Mouse (Mus musculus): ENCODE measurements at regions not wholly inside any gene's neighbourhood (a gene's known extent, or its start where the extent isn't known, plus 50 kb on each side); places are given as distances from the start of the nearest gene placed in this dataset.

- no peak for ATAC-seq (replicated peaks; ENCODE audit: low read depth, poor library complexity, severe bottlenecking)
Observed at GRCm38 (mm10) chr1:135665484-135665883, 54.4 kb upstream of the Csrp1 start.

DNA sequence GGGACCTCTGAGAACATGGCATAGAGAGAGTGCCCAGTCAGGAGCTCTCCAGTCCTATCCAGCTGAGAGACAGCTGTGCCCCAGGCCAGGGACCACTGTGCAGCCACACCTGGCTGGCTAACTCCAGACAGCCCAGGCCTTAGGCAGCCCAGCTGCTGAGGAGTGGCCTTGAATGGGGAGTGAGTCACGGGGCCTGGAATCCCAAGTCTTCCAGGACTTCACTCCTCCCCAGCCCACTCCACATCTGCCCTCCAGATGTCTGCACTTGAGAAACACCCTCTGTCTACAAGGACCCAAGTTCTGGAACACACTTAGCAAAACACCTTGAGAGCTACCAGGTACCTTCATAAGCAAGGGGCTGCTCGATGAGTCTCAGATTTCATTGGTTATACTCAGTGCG lies 51.5 kb upstream of the Csrp1 start:
- ATAC-seq (replicated peaks; ENCODE audit: low read depth, poor library complexity, severe bottlenecking) = no peak

DNA sequence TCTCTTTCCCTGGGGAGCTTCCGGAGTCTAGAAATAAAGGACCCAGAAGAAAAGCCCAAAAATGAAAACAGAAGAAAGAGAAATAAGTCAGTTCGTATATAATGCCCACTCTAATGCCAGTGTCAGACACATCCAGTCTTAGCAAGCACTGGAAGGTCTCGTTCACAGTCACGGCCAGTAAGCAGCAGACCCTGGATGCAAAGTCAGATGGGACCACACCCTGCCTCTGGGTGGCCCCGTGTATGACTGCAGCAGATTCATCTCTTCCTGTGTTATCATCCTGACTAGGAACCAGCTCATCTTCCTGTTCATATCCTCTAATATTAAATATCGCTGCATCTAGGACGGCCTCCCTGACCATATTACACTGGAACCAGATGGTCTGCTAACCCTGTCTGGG lies 50.9 kb upstream of the Csrp1 start:
- ATAC-seq (replicated peaks; ENCODE audit: low read depth, poor library complexity, severe bottlenecking) = no peak

- ATAC-seq (replicated peaks; ENCODE audit: low read depth, poor library complexity, severe bottlenecking) = peak; percentile 33
Observed at GRCm38 (mm10) chr1:135669803-135670202, 50.1 kb upstream of the Csrp1 start.
